Mouse (Mus musculus): ENCODE results near the gene Actg2. TPM values are rescaled to one million over a fixed set of nuclear protein-coding genes. Genes with fewer than 3 reads are reported as not detected.

The Actg2 gene
- 6.2 TPM for polyA plus RNA-seq (2015; fragmentation: Illumina TruSeq; extraction: RNeasy Lipid Tissue Mini Kit (QIAGEN cat#74804); ENCODE audit: insufficient read depth, low read depth, low replicate concordance)

GRCm38 (mm10) chr6:83536028-83536794, at the start of gene Actg2:
Actg2 (minus strand) TSS chr6:83536265.

GRCm38 (mm10) chr6:83572671-83573070, 36.6 kb upstream of the Actg2 start, which contains the start of gene Stambp:
Stambp (minus strand) TSS chr6:83572729.

GRCm38 (mm10) chr6:83506258-83507167, 29.6 kb downstream of the Actg2 start, which contains the start of gene Dguok:
Dguok (minus strand) TSS chr6:83506969.

Other genes starting within 250 kb of the Actg2 start
- gene Mthfd2, start 210.4 kb downstream of the Actg2 start, polyA plus RNA-seq (2015; fragmentation: Illumina TruSeq; extraction: RNeasy Lipid Tissue Mini Kit (QIAGEN cat#74804); ENCODE audit: insufficient read depth, low read depth, low replicate concordance) = 19.5 TPM
- 11.3 TPM for gene Mob1a, start 210.2 kb downstream of the Actg2 start, polyA plus RNA-seq (2015; fragmentation: Illumina TruSeq; extraction: RNeasy Lipid Tissue Mini Kit (QIAGEN cat#74804); ENCODE audit: insufficient read depth, low read depth, low replicate concordance)
- 5.8 TPM for gene Bola3, start 187.1 kb downstream of the Actg2 start, polyA plus RNA-seq (2015; fragmentation: Illumina TruSeq; extraction: RNeasy Lipid Tissue Mini Kit (QIAGEN cat#74804); ENCODE audit: insufficient read depth, low read depth, low replicate concordance)
- 4.1 TPM for gene Tet3, start 77.2 kb downstream of the Actg2 start, polyA plus RNA-seq (2015; fragmentation: Illumina TruSeq; extraction: RNeasy Lipid Tissue Mini Kit (QIAGEN cat#74804); ENCODE audit: insufficient read depth, low read depth, low replicate concordance)
- 21.2 TPM for gene Dguok, start 29.3 kb downstream of the Actg2 start, polyA plus RNA-seq (2015; fragmentation: Illumina TruSeq; extraction: RNeasy Lipid Tissue Mini Kit (QIAGEN cat#74804); ENCODE audit: insufficient read depth, low read depth, low replicate concordance)
- gene Stambp, start 36.5 kb upstream of the Actg2 start, polyA plus RNA-seq (2015; fragmentation: Illumina TruSeq; extraction: RNeasy Lipid Tissue Mini Kit (QIAGEN cat#74804); ENCODE audit: insufficient read depth, low read depth, low replicate concordance) = 5.2 TPM
- 0.50 TPM for gene Clec4f, start 119.9 kb upstream of the Actg2 start, polyA plus RNA-seq (2015; fragmentation: Illumina TruSeq; extraction: RNeasy Lipid Tissue Mini Kit (QIAGEN cat#74804); ENCODE audit: insufficient read depth, low read depth, low replicate concordance)
- not detected for gene Cd207, start 141.6 kb upstream of the Actg2 start, polyA plus RNA-seq (2015; fragmentation: Illumina TruSeq; extraction: RNeasy Lipid Tissue Mini Kit (QIAGEN cat#74804); ENCODE audit: insufficient read depth, low read depth, low replicate concordance)
- gene Vax2, start 175.0 kb upstream of the Actg2 start, polyA plus RNA-seq (2015; fragmentation: Illumina TruSeq; extraction: RNeasy Lipid Tissue Mini Kit (QIAGEN cat#74804); ENCODE audit: insufficient read depth, low read depth, low replicate concordance) = not detected
- not detected for gene Atp6v1b1, start 206.7 kb upstream of the Actg2 start, polyA plus RNA-seq (2015; fragmentation: Illumina TruSeq; extraction: RNeasy Lipid Tissue Mini Kit (QIAGEN cat#74804); ENCODE audit: insufficient read depth, low read depth, low replicate concordance)
- not detected for gene Ankrd53, start 226.4 kb upstream of the Actg2 start, polyA plus RNA-seq (2015; fragmentation: Illumina TruSeq; extraction: RNeasy Lipid Tissue Mini Kit (QIAGEN cat#74804); ENCODE audit: insufficient read depth, low read depth, low replicate concordance)
- 14.3 TPM for gene Tex261, start 239.5 kb upstream of the Actg2 start, polyA plus RNA-seq (2015; fragmentation: Illumina TruSeq; extraction: RNeasy Lipid Tissue Mini Kit (QIAGEN cat#74804); ENCODE audit: insufficient read depth, low read depth, low replicate concordance)